Mouse (Mus musculus) CH12.LX (cell line): Measurements from ENCODE around the gene Sh2d6. TPM values are rescaled to one million over a fixed set of nuclear protein-coding genes. Genes with fewer than 3 reads are reported as not detected.

Source experiments
- DNase-seq: peaks from one replicate; pipeline ENCODE4 v3.0.0-alpha.2; 2013; ENCODE audit errors: extremely low read depth
- H3K27ac ChIP-seq: 2 replicates; pipeline ENCODE4 v1.5.1; 2012; ENCODE audit warnings: low read depth, mild to moderate bottlenecking, control low read depth, moderate library complexity; ENCODE audit not compliant: insufficient read depth
- H3K27me3 ChIP-seq: replicated peaks from 2 replicates; pipeline ENCODE3; 2012; ENCODE audit warnings: inconsistent platforms
- H3K36me3 ChIP-seq, 2 experiments: replicated peaks in 1 of 2; 2 replicates each; pipeline versions ENCODE3 to v1.6.1; 2012; ENCODE audit warnings: inconsistent platforms in 1 of 2, low read length in 1 of 2, mild to moderate bottlenecking in 1 of 2, mixed read lengths in 1 of 2, moderate library complexity in 1 of 2; ENCODE audit not compliant: control insufficient read depth in 1 of 2, insufficient read depth in 1 of 2
- H3K4me1 ChIP-seq, 2 experiments: 2 replicates each; pipeline ENCODE4 v1.6.1; 2012; ENCODE audit warnings: inconsistent platforms in 1 of 2, moderate library complexity in 1 of 2; ENCODE audit not compliant: insufficient read depth in 2 of 2, control insufficient read depth in 1 of 2
- H3K4me2 ChIP-seq: 2 replicates; pipeline ENCODE4 v1.6.1; 2012; ENCODE audit warnings: low read depth, mild to moderate bottlenecking, control low read depth; ENCODE audit not compliant: poor library complexity, insufficient read depth, severe bottlenecking
- H3K4me3 ChIP-seq, 3 experiments: fragments of 150-350 bp in 1 of 3; sonication (generic) in 1 of 3; replicated peaks in 1 of 3; 2 replicates each; pipeline versions ENCODE3 to v1.5.1; 2011 to 2012; ENCODE audit warnings: low read depth in 2 of 3, low read length in 2 of 3, mild to moderate bottlenecking in 2 of 3, moderate library complexity in 2 of 3, control low read depth in 1 of 3, improper control_type of control experiment in 1 of 3, inconsistent platforms in 1 of 3, mixed read lengths in 1 of 3; ENCODE audit not compliant: poor library complexity in 1 of 3
- H3K79me2 ChIP-seq: replicated peaks from 2 replicates; pipeline ENCODE4 v1.6.1; 2012; ENCODE audit warnings: mild to moderate bottlenecking, moderate library complexity; ENCODE audit not compliant: control insufficient read depth, poor library complexity, insufficient read depth, severe bottlenecking; ENCODE audit errors: extremely low read depth
- H3K9ac ChIP-seq: 2 replicates; pipeline ENCODE4 v1.6.1; 2012; ENCODE audit warnings: low read depth, mild to moderate bottlenecking, control low read depth, moderate library complexity; ENCODE audit not compliant: insufficient read depth
- H3K9me3 ChIP-seq: replicated peaks from 2 replicates; pipeline ENCODE3; 2012; ENCODE audit warnings: low read length, inconsistent platforms, mixed read lengths
- CHD2 ChIP-seq: IDR thresholded peaks from 2 replicates; pipeline ENCODE4 v1.6.1; 2011; ENCODE audit warnings: low read length, improper control_type of control experiment
- E2F4 ChIP-seq: IDR thresholded peaks from 2 replicates; pipeline ENCODE4 v1.6.1; 2011; ENCODE audit warnings: low read depth, low read length, improper control_type of control experiment; ENCODE audit not compliant: insufficient replicate concordance
- ELF1 ChIP-seq: IDR thresholded peaks from 2 replicates; pipeline ENCODE4 v1.6.1; 2014; ENCODE audit warnings: low read depth, mild to moderate bottlenecking, inconsistent platforms, low read length, improper control_type of control experiment
- EP300 ChIP-seq: IDR thresholded peaks from 2 replicates; pipeline ENCODE4 v1.6.1; 2011; ENCODE audit warnings: low read length, improper control_type of control experiment
- GABPA ChIP-seq: IDR thresholded peaks from 2 replicates; pipeline ENCODE4 v1.6.1; 2012; ENCODE audit warnings: low read depth, low read length, improper control_type of control experiment, inconsistent platforms; ENCODE audit not compliant: insufficient replicate concordance
- HCFC1 ChIP-seq: IDR thresholded peaks from 2 replicates; pipeline ENCODE4 v1.6.1; 2012; ENCODE audit warnings: low read depth, mild to moderate bottlenecking, inconsistent platforms, low read length, improper control_type of control experiment
- IRF4 ChIP-seq: IDR thresholded peaks from 2 replicates; pipeline ENCODE4 v1.6.1; 2014; ENCODE audit warnings: low read depth, mild to moderate bottlenecking, inconsistent platforms, low read length, improper control_type of control experiment
- MAX ChIP-seq: IDR thresholded peaks from 2 replicates; pipeline ENCODE4 v1.6.1; 2011; ENCODE audit warnings: low read length, improper control_type of control experiment
- MXI1 ChIP-seq: IDR thresholded peaks from 2 replicates; pipeline ENCODE4 v1.6.1; 2011; ENCODE audit warnings: mild to moderate bottlenecking, low read depth, low read length, improper control_type of control experiment
- NELFE ChIP-seq: IDR thresholded peaks from 2 replicates; pipeline ENCODE4 v1.6.1; 2011; ENCODE audit warnings: low read depth, low read length, improper control_type of control experiment
- POLR2A ChIP-seq: IDR thresholded peaks from 2 replicates; pipeline ENCODE4 v1.6.1; 2011; ENCODE audit warnings: low read depth, mild to moderate bottlenecking, improper control_type of control experiment, low read length
- RAD21 ChIP-seq: IDR thresholded peaks from 2 replicates; pipeline ENCODE4 v1.6.1; 2011; ENCODE audit warnings: low read depth, mild to moderate bottlenecking, low read length, improper control_type of control experiment, moderate library complexity
- RCOR1 ChIP-seq: conservative IDR thresholded peaks from 2 replicates; pipeline ENCODE4 v1.6.1; 2012; ENCODE audit warnings: low read depth, mild to moderate bottlenecking, inconsistent platforms, low read length, improper control_type of control experiment
- SIN3A ChIP-seq: IDR thresholded peaks from 2 replicates; pipeline ENCODE4 v1.6.1; 2012; ENCODE audit warnings: low read length, improper control_type of control experiment, inconsistent platforms
- UBTF ChIP-seq: IDR thresholded peaks from 2 replicates; pipeline ENCODE4 v1.6.1; 2012; ENCODE audit warnings: low read depth, mild to moderate bottlenecking, inconsistent platforms, low read length, improper control_type of control experiment, moderate library complexity
- USF1 ChIP-seq: IDR thresholded peaks from 2 replicates; pipeline ENCODE4 v1.6.1; 2014; ENCODE audit warnings: low read depth, mild to moderate bottlenecking, inconsistent platforms, low read length, improper control_type of control experiment
- USF2 ChIP-seq: conservative IDR thresholded peaks from 2 replicates; pipeline ENCODE4 v1.6.1; 2011; ENCODE audit warnings: low read depth, low read length, improper control_type of control experiment
- ZKSCAN1 ChIP-seq: IDR thresholded peaks from 2 replicates; pipeline ENCODE4 v1.6.1; 2012; ENCODE audit warnings: low read depth, inconsistent platforms, low read length, improper control_type of control experiment, borderline replicate concordance
- ZNF384 ChIP-seq: IDR thresholded peaks from 2 replicates; pipeline ENCODE4 v1.6.1; 2012; ENCODE audit warnings: low read depth, low read length, improper control_type of control experiment, inconsistent platforms
- dilution Hi-C: fragments of 300-500 bp; cut with MboI; formaldehyde crosslinking; loops from 2 replicates; pipeline ENCODE4 v1.14.3; 2020; ENCODE audit warnings: low sequenced_read_pairs; ENCODE audit not compliant: extremely low pct_unique_long_range_greater_than_20kb, extremely low pct_ligation_motif_present
- in situ Hi-C: fragments of 300-500 bp; cut with MboI; formaldehyde crosslinking; loops from 3 replicates; pipeline ENCODE4 v1.14.3; 2019; ENCODE audit warnings: low sequenced_read_pairs, low pct_ligation_motif_present, low pct_unique_long_range_greater_than_20kb, mixed read lengths
- polyA plus RNA-seq: library from polyadenylated mRNA; unstranded; fragments of >175 nt; gene quantifications from 2 replicates; pipeline ENCODE4 v1.2.1, GENCODE M21; 2012; ENCODE audit warnings: low read depth; ENCODE audit not compliant: insufficient read length
- total RNA-seq, 2 experiments: library from RNA; depleted of rRNA; stranded (reverse); fragments of 300-350 nt in 1 of 2; fragments of >200 nt in 1 of 2; gene quantifications; 2 replicates each; pipeline ENCODE4 v1.2.3; 2012 to 2014

Sh2d6 gene
- total and polyA plus RNA-seq, 3 experiments: 0.78 to 4.9 (median 1.7) TPM

GRCm38 (mm10) chr6:72506104-72506503, 15.4 kb downstream of the Sh2d6 start:
- in situ Hi-C loops: no loop called here
- TF ChIP-seq HCFC1: no peak
- no peak for TF ChIP-seq SIN3A
- TF ChIP-seq RCOR1: no peak
- no peak for TF ChIP-seq RAD21
- TF ChIP-seq NELFE: no peak
- TF ChIP-seq ELF1: no peak
- TF ChIP-seq CHD2: no peak
- TF ChIP-seq ZKSCAN1: no peak
- TF ChIP-seq EP300: no peak
- no peak for TF ChIP-seq USF1
- TF ChIP-seq USF2: no peak
- TF ChIP-seq MXI1: no peak
- TF ChIP-seq ZNF384: no peak
- TF ChIP-seq UBTF: no peak
- H3K36me3 ChIP-seq: no peaks in the 10 kb centered on the region
- no peak overlapping the region for H3K4me2 ChIP-seq
- no peaks in the 10 kb centered on the region for H3K27me3 ChIP-seq
- H3K79me2 ChIP-seq: no peaks in the 10 kb centered on the region
- dilution Hi-C loops: no loop called here
- no peak overlapping the region for H3K9ac ChIP-seq
- H3K4me1 ChIP-seq: peaks cover 12 to 35% of the 10 kb centered on the region in 2 experiments
- H3K27ac ChIP-seq: no peak overlapping the region
- H3K4me3 ChIP-seq: no peak overlapping the region
- H3K9me3 ChIP-seq: peaks cover 3% of the 10 kb centered on the region
- DNase-seq: no peak

GRCm38 (mm10) chr6:72503939-72504338, 17.6 kb downstream of the Sh2d6 start:
- Histone ChIP-seq H3K4me1 (peaks cover 5 to 19% of the 10 kb centered on the region in 2 experiments; a peak in 3 of 4 replicates), H3K27ac (no peak overlapping the region), H3K4me3 (no peak overlapping the region), H3K9me3 (peaks cover 3% of the 10 kb centered on the region), H3K36me3 (no peaks in the 10 kb centered on the region), H3K4me2 (no peak overlapping the region), H3K27me3 (no peaks in the 10 kb centered on the region), H3K9ac (no peak overlapping the region), H3K79me2 (no peaks in the 10 kb centered on the region)
- dilution Hi-C loops: no loop called here
- no peak for DNase-seq
- TF ChIP-seq GABPA: no peak
- TF ChIP-seq ZKSCAN1: no peak
- TF ChIP-seq IRF4: no peak
- no peak for TF ChIP-seq E2F4
- no peak for TF ChIP-seq NELFE
- no peak for TF ChIP-seq MAX
- TF ChIP-seq POLR2A: no peak
- in situ Hi-C loops: no loop called here
